Mouse (Mus musculus) frontal cortex, adult 2 months (tissue): Measurements from ENCODE around the gene Tln1. TPM values are rescaled to one million over a fixed set of nuclear protein-coding genes. Genes with fewer than 3 reads are reported as not detected.
"Not testable (repeated sequence)": the region's sequence is repeated elsewhere in the genome, so short reads cannot be mapped to it uniquely, and the experiment has no call there.

Source experiments
- DNase-seq, 2 experiments: peaks; one replicate each; pipeline ENCODE4 v3.0.0; 2022; ENCODE audit warnings: low spot score in 1 of 2; ENCODE audit errors: extremely low spot score in 1 of 2
- polyA plus RNA-seq: library from polyadenylated mRNA; depleted of rRNA; stranded (reverse); fragments of >200 nt; gene quantifications from 2 replicates; pipeline ENCODE4 v1.2.3, GENCODE M21; 2012; rRNA removed

The Tln1 gene
- polyA plus RNA-seq = 42.4 and 43.2 TPM in 2 replicates

DNA sequence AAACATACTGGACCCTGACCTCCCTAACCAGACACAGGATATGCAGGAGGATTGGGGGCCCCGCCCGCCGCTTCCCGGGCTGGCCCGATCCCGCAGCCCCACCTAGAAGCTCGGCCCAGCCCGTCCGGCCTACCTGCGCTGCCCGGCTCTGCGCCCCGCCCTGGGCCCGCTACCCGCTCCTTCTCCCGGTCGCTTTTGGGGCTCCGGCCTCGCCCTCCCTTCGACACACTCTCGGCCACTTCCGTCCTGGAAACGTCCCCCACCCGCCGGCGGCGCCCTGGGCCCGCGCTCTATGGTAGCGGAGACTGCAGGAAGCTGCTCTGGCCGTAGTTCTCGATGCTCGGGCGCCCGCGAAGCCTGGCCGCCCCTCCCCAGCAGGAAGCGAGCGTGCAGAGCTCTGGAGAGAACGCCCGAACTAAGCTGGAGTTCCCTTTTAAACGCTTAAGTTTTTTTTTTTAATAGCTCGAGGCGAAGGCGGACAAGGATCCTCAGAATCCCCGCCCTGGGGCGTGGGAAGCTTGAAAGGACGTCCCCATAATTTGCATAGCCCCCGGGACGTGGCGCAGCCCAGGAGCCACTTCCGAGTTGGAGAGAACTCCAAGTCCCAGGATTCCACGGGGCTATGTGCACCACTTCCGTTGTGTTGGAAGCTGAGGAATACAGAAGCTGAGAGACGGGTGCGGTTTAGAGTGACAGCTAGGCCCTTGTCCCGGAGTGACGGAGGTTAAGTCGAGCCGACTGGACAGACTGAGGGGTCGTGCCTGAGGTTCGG lies at the start of gene Tln1, which contains the start of gene Creb3:
Tln1 (minus strand) TSS at position 695 of the 772 bp plus-strand sequence.
Creb3 (plus strand) TSS at position 336 of the 772 bp plus-strand sequence.
- DNase-seq = peak; percentile 94 to 98

DNA sequence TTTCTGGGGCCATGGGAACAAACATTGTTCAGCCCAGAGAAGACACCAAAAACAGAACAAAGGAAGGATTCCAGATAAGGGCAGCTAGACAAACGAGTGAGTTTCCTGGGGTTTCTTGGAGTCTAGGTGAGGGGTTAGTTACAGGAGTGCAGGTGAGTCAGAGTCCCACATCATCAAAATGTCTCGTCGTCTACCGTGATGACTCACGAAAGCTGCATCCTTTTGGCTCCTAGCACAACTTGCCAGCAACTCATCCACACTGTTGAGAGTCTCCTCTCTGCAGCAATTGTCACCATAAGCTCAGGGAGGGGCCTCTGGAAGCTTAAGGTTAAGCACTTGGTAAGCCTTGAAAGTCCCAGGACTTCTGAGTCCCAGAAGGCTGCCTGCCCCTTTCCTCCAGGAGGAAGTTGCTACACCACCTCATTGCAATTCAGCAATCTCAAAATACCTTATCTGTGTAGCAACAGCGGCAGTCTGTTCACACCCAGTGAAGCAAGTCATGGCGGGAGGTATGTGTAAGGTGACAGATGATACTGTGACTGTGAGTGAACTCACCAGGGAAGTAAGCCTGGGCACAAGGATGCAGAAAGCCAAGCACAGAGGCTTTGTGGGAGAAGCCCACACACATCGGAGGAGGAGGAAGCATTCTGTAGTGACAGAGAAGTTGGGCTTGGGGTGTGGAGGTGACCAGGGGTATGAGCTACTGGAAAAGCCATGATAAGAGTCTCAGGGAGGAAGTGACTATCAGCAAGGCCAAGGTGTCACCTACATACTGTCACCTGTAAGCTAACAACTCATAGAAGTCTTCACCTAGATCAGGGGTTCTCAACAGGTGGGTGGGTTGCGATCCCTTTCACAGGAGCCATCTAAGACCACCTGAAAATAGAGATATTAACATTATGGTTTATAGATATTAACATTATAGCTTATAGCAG lies 42.5 kb upstream of the Tln1 start:
- DNase-seq = no peak

DNA sequence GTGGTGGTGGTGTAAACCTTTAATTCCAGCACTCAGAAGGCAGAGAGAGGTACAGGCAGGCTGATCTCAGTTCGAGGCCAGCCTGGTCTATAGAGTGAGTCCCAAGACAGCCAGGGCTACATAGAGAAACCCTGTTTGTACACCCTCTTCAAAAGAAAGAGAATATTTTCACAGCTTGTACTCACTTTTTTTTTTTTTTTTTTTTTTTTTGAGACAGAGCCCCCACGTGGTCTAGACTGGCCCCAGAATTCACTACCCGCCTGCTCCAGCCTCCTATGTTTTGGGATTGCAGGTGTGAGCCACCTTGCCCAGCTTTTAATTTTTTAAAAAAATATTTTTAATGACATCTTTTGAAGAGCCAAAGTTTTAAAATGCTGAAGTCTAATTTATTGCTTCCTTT lies 41.6 kb upstream of the Tln1 start:
- no peak for DNase-seq

- DNase-seq = no peak
These were observed 37.9 kb upstream of the Tln1 start for GRCm38 (mm10) chr4:43600195-43600934.

GRCm38 (mm10) chr4:43598650-43599380 lies 36.3 kb upstream of the Tln1 start:
- no peak for DNase-seq

- no peak for DNase-seq
These were observed 35.7 kb upstream of the Tln1 start for GRCm38 (mm10) chr4:43598200-43598599.

- DNase-seq = not testable (repeated sequence)
These were observed 34.1 kb upstream of the Tln1 start for GRCm38 (mm10) chr4:43596597-43596996.

DNA sequence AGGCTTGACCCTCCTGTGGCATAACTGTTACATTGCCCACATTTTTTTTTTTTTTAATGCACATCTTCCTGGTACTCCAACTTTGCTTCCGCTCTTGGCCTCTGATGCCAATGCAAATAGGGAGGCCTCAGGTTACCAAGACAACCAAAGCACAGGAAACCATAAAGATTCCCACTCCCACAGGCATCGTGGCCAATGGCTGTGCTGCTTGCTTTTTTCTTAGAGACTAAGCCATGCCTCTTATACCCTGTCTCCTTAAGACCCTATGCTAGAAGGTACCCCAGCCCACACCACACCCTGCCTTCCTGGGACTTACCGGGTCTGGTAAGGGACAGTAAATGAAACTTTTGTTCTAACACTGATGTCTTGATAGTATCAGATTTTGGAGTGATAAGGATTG lies 31.0 kb upstream of the Tln1 start:
- no peak for DNase-seq

GRCm38 (mm10) chr4:43591961-43592360 lies 29.5 kb upstream of the Tln1 start:
- no peak for DNase-seq

DNA sequence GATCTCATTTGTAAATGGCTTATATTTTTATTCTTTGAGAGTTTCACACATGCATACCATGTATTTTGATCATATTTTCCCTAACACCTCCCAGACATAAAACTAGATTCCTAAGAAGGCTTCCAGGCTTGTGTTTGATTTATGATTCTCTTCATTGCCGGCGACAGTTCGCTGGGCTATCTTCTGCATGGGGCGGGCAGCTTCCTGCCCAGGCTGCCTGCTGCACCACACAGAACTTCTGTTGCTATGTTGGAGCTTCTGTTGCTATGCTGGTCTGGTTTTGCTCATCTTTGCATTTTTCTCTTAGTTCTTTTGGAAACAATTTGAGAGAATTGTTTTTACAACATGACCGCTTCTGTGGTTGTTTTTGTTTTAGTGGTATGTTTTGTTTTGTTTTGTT lies 29.1 kb upstream of the Tln1 start:
- peak in 1 of 2 experiments; percentile 28 for DNase-seq

GRCm38 (mm10) chr4:43587681-43588080 lies 25.2 kb upstream of the Tln1 start:
- no peak for DNase-seq

DNA sequence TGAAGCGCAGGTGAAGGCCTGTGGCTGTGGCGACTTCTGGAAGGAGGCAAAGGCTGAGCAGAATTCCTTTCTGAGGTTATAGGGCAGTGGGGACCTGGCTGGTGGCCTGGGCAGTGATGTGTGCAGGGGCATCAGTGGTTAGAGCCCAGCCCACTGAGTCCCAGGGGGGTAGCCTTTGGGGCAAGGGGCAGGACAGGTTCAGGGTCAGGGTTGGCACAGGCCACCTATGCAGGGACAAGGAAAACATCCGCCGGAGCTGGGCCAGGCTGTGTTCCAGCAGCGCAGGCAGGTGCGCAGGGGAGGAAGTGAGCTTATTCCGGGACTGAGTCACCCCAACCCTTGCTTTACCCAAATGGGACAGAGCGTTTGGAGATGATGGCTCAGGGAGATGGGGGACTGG lies 23.9 kb upstream of the Tln1 start:
- no peak for DNase-seq

DNA sequence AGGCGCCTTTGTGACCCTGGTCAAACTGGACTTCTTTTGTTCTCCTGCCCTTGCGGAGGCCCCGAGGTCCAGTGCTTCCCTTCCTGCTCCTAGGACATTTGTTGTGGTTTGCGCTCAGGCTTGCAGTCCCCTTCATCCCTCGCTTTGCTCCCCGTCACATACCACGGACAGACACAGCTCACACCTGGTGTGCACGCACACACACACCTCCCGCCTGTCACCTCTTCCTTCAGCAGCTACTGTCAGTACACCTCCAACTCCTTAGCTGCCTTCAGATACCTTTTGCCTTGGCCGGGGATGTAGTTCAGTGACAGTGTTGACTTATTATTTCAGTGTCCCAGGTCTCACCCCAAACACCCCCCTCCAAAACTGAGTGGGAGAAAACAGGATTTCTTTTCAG lies 23.2 kb upstream of the Tln1 start:
- DNase-seq = no peak

GRCm38 (mm10) chr4:43584444-43585416 lies 22.2 kb upstream of the Tln1 start, which contains the start of gene Msmp:
Gene Msmp (minus strand): TSS chr4:43584494.
- no peak for DNase-seq

- DNase-seq = no peak
These were observed 20.9 kb upstream of the Tln1 start for GRCm38 (mm10) chr4:43583421-43583820.

DNA sequence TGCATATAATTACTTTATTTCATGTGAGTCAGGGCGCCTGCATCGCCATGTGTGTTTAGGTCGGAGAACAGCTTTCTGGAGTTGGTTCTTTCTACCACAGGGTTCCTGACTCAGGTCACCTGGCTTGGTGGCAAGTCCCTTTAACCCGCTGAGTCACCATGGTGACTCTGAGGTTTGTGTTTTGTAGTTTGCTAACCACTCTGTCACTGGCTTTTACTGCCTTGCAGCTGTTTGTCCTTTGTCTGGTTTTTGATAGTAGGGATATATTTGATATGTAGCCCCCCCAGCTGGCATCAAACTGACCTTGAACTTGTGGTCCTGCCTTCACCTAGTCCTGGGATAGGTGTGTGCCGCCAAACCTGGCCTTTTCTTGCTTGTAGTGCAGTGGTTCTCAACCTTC lies 19.8 kb upstream of the Tln1 start:
- DNase-seq = no peak

DNA sequence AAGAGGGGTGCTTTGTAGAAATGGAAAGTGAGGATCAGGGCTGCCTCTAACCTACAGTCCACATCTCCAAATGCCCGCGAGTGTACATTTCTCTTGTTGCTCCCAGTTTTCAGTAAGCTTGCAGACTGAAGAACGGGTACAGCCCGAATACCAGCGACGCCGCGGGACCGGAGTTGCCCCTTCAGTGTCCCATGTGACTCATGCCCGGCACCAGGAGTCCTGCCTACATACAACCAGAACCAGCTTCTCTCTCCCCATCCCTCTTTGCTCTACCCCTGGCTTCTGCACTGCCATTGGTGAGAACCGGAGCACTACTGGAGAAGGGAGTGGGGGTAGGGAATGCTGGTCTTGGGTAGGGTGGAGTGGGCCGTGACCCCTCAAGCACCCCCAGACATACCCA lies 18.9 kb upstream of the Tln1 start:
- no peak for DNase-seq

- DNase-seq = no peak
These were observed 18.2 kb upstream of the Tln1 start for GRCm38 (mm10) chr4:43580721-43581120.

DNA sequence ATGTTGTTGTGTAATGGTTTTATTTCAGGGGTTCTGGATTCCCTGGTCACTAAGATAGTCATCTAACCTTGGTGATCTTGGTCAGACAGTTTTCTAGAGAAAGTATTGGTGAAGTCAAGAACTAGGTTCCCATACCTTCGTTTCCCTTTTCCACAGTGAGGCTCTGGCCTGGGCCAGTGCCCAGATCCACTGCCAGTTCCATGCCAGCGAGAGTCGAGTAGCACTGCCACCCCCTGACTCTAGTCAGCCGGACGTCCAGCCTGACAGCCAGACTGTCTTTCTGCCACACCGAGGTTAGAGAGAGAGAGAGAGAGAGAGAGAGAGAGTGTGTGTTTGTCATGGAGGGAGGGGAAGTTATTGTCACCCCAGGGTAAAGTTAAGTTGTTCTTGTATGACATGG lies 17.2 kb upstream of the Tln1 start:
- no peak for DNase-seq
